Mouse (Mus musculus) heart, postnatal 36 days (tissue): ENCODE results near the gene Slc30a7. TPM values are rescaled to one million over a fixed set of nuclear protein-coding genes. Genes with fewer than 3 reads are reported as not detected.

Experiments
- DNase-seq, 2 experiments: peaks; one replicate each; pipeline ENCODE4 v3.0.0; 2021 to 2022
- intact Hi-C: fragments of 180-260 bp; cut with DNase I; formaldehyde crosslinking; loops from one replicate; pipeline ENCODE4 v1.15.1; 2025
- microRNA-seq, 2 experiments: library from miRNA; unstranded; fragments of <30 nt; microRNA quantifications; one replicate each; pipeline ENCODE4 v1.2.0; 2021; ENCODE audit warnings: borderline number of aligned reads in 2 of 2
- total RNA-seq, 2 experiments: library from RNA; stranded (reverse); gene quantifications; 2 replicates each; pipeline ENCODE4 v1.2.3; 2021

Gene Slc30a7
- total RNA-seq, 2 experiments from 2014 or later: 11.6 to 14.8 TPM

DNA sequence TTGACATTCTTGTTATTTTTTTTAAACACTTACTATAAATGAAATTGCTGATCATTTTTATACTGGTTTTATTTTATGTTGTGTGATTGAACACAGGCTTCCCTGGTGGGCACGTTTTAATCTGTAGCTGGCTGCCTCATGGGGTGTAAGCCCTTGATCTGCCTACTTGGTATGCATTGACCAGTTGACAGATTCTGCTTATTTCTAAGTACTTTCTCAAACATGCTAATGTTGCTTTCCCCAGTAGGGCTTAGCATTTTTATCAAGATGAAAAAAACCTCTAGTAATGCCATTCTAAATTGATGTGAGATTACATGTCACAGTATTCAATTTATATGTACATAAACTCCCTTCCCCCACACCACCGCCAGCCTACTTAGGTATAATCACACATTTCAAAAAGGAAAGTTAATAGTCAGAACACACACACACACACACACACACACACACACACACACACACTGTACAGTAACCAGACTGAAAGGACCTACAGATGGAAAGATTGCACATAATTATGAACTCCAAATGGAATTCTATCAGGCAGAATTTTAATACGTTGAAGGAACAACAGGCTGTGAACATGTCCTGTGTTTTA is 108.8 kb downstream of the Slc30a7 start:
- intact Hi-C loops: no loop called here
- DNase-seq: no peak

DNA sequence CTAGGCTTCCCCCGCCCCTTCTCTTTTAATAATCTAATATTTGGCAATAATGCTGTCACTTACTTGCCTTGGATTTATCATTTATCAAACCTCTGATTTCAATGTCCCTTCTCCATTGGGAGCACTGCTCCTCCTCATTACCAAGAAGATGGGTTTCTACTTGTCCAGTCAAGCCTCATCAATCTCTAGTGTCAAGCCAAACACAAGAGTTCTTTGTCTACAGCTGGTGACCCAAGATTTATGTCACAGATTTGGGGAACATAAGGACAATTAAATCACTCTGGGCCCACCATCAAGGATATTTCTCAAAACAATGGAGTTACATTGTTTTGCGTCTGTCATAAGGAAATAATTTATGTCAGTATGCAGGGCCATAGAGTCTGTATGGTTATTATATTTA is 114.0 kb downstream of the Slc30a7 start:
- intact Hi-C loops: no loop called here
- DNase-seq: no peak

GRCm38 (mm10) chr3:115892341-115892740 is 114.9 kb downstream of the Slc30a7 start:
- intact Hi-C loops: no loop called here
- DNase-seq: no peak

Small RNA genes lying within 50 kb of the gene (microRNA-seq; reads per million reads assigned to microRNA genes)
- gene Mir669n: 0 reads per million in 2 experiments

Other genes starting within 250 kb of the Slc30a7 start
- 1 to 10 TPM; 6.5 to 6.9 TPM for gene Dph5, start 119.6 kb downstream of the Slc30a7 start, total RNA-seq
- gene Extl2, start 56 bp upstream of the Slc30a7 start, total RNA-seq: 10 to 100 TPM; 14.1 to 14.5 TPM
- 10 to 100 TPM; 15.0 to 15.6 TPM for gene Vcam1, start 122.3 kb upstream of the Slc30a7 start, total RNA-seq
- under 1 TPM; 0.14 TPM for gene Gpr88, start 246.1 kb upstream of the Slc30a7 start, total RNA-seq